Mouse (Mus musculus): Measurements from ENCODE around the gene Lrwd1. TPM values are rescaled to one million over a fixed set of nuclear protein-coding genes. Genes with fewer than 3 reads are reported as not detected.
"Not testable (repeated sequence)": the region's sequence is repeated elsewhere in the genome, so short reads cannot be mapped to it uniquely, and the experiment has no call there.

The Lrwd1 gene
- polyA plus RNA-seq, 1 experiment from 2014 or later, result 29.7 TPM

DNA sequence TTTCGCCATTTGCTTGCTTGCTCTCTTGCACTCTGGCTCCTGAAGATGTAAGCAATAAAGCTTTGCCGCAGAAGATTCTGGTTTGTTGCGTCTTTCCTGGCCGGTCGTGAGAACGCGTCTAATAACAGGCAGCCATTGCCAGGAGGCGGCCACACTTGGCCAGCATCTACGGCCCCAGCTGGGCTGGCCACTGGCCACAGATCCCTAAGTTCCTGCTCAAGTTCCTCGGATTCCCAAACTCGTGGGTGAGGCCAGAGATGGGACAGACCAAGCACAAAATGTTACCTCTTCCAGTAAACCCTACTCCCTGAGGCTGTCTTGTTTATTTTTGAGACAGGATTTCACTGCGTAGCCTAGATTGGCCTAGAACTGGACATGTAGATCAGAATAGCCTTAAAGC, 24.2 kb upstream of the Lrwd1 start:
- WGBS, result 90% methylated on average over 11 of the region's 12 CpGs
- not testable (repeated sequence) for H3K4me2 ChIP-seq (ENCODE audit: low read depth, low read length); H3K27me3 ChIP-seq (replicated peaks; ENCODE audit: control insufficient read depth, insufficient read depth, low read length); H3K4me3 ChIP-seq (ENCODE audit: low read depth, low read length); H3K4me1 ChIP-seq (ENCODE audit: control insufficient read depth, insufficient read depth, low read length); ATAC-seq (ENCODE audit: low read depth); DNase-seq (ENCODE audit: low spot score); H3K9ac ChIP-seq (ENCODE audit: low read depth, low read length); H3K27ac ChIP-seq (replicated peaks; ENCODE audit: low read depth, low read length); H3K36me3 ChIP-seq (ENCODE audit: control insufficient read depth, insufficient read depth, low read length); H3K9me3 ChIP-seq (ENCODE audit: control insufficient read depth, low read length)

DNA sequence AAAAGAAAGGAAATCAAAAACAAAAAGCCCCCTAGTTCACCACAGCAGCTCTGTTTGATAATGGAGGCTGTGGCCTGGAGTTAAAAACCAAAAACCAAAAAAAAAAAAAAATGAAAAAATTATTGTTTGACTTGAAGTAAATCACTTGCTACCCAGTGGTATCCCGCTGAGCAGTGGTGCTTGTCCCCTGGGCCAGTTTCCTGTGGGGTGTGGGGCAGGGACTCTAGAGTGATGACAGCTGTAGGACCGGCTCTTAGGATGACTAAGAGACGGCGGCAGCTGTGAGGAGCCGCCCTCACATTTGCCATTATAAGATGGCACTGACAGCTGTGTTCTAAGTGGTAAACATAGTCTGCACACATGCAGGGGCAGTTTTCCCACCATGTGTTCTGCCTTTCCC, 19.5 kb upstream of the Lrwd1 start:
- ATAC-seq (ENCODE audit: low read depth) (no peak), DNase-seq (ENCODE audit: low spot score) (no peak)
- H3K4me3 ChIP-seq (ENCODE audit: low read depth, low read length), result no peak overlapping the region
- no peak overlapping the region for H3K9ac ChIP-seq (ENCODE audit: low read depth, low read length)
- no peak overlapping the region for H3K27ac ChIP-seq (replicated peaks; ENCODE audit: low read depth, low read length)
- H3K27me3 ChIP-seq (replicated peaks; ENCODE audit: control insufficient read depth, insufficient read depth, low read length), result no peaks in the 10 kb centered on the region
- H3K36me3 ChIP-seq (ENCODE audit: control insufficient read depth, insufficient read depth, low read length), result peaks cover 2% of the 10 kb centered on the region; the same call in 1 of the 2 replicates
- WGBS, result 62% methylated on average over 5 of the region's 5 CpGs
- H3K4me2 ChIP-seq (ENCODE audit: low read depth, low read length), result no peak overlapping the region
- H3K9me3 ChIP-seq (ENCODE audit: control insufficient read depth, low read length), result no peaks in the 10 kb centered on the region
- H3K4me1 ChIP-seq (ENCODE audit: control insufficient read depth, insufficient read depth, low read length), result no peaks in the 10 kb centered on the region

DNA sequence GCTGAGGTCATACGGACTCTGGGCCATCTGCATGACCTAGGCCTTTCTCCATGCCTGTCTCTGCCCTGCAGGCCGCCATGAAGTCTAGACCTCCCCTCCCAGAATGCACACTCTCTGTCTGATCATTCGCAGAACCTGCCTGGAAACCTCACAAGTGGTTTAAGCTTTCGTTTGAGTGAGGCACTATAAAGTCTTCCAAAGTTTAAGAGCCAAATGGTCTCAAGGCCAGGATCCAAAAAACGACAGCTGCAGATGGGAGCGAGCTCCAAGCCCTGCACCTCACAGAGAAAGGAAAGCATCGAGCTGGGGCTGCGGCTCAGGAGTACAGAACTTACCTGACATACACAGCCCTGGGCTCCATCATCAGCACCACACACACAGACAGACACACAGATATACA, 16.5 kb upstream of the Lrwd1 start:
- 71% methylated on average over 8 of the region's 8 CpGs for WGBS
- Histone ChIP-seq H3K4me3 (ENCODE audit: low read depth, low read length) (no peak overlapping the region), H3K36me3 (ENCODE audit: control insufficient read depth, insufficient read depth, low read length) (no peaks in the 10 kb centered on the region), H3K4me2 (ENCODE audit: low read depth, low read length) (no peak overlapping the region), H3K27me3 (replicated peaks; ENCODE audit: control insufficient read depth, insufficient read depth, low read length) (no peaks in the 10 kb centered on the region), H3K27ac (replicated peaks; ENCODE audit: low read depth, low read length) (no peak overlapping the region), H3K9me3 (ENCODE audit: control insufficient read depth, low read length) (no peaks in the 10 kb centered on the region), H3K9ac (ENCODE audit: low read depth, low read length) (no peak overlapping the region), H3K4me1 (ENCODE audit: control insufficient read depth, insufficient read depth, low read length) (no peaks in the 10 kb centered on the region; the same call in 1 of the 2 replicates)
- no peak for ATAC-seq (ENCODE audit: low read depth)
- DNase-seq (ENCODE audit: low spot score), result peak; percentile 32

DNA sequence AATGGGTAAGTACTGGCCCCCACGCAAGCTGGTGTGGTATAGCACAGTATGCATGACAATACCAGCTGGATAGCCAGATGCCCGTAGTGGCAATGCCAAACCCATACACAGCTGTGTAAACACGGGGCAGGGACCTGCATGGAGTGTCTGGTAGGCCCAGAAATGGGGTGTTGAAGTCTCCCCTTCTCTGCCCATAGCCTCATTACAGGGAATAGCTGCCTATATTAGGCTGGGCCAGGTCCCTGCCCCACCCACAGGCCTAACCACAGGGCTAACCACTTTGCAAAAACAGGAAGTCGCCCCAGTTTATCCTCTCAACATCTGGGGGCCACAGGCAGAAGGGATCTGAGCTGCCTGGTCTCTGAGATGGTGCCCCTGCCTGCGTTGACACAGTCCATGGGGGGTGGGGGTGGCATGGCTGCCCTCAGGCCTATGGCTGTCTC, 13.3 kb upstream of the Lrwd1 start:
- not testable (repeated sequence) for ATAC-seq (ENCODE audit: low read depth); H3K4me1 ChIP-seq (ENCODE audit: control insufficient read depth, insufficient read depth, low read length); H3K36me3 ChIP-seq (ENCODE audit: control insufficient read depth, insufficient read depth, low read length); H3K4me3 ChIP-seq (ENCODE audit: low read depth, low read length); DNase-seq (ENCODE audit: low spot score); H3K4me2 ChIP-seq (ENCODE audit: low read depth, low read length); H3K27ac ChIP-seq (replicated peaks; ENCODE audit: low read depth, low read length); H3K9me3 ChIP-seq (ENCODE audit: control insufficient read depth, low read length); H3K27me3 ChIP-seq (replicated peaks; ENCODE audit: control insufficient read depth, insufficient read depth, low read length); H3K9ac ChIP-seq (ENCODE audit: low read depth, low read length)
- WGBS, result 65% methylated on average over 5 of the region's 5 CpGs

DNA sequence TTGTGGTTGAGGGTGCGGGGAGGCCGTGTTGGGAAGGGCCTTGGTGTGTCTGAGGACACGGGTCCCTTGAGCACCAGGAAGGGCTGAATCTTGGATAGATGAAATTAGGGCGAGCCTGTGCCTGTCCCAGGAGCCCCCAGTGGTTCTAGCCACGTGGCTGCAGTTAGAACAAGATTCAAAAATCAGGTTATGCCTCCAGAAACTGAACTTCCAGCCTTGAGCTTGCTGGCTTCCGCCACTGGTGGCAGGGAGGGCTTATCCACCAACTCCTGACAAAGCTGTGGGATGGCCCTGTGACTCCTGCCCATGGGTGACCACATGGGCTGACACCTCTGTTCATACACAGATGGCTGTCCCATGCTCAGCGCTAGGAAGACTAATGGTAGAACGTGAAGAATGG, 11.8 kb upstream of the Lrwd1 start:
- Histone ChIP-seq H3K4me1 (ENCODE audit: control insufficient read depth, insufficient read depth, low read length) (no peaks in the 10 kb centered on the region; the same call in 1 of the 2 replicates), H3K4me3 (ENCODE audit: low read depth, low read length) (no peak overlapping the region), H3K4me2 (ENCODE audit: low read depth, low read length) (no peak overlapping the region), H3K9ac (ENCODE audit: low read depth, low read length) (no peak overlapping the region), H3K9me3 (ENCODE audit: control insufficient read depth, low read length) (0 out of 2 replicates have a peak, but pooled peaks cover 3% of the 10 kb centered on the region), H3K27me3 (replicated peaks; ENCODE audit: control insufficient read depth, insufficient read depth, low read length) (no peaks in the 10 kb centered on the region), H3K27ac (replicated peaks; ENCODE audit: low read depth, low read length) (no peak overlapping the region), H3K36me3 (ENCODE audit: control insufficient read depth, insufficient read depth, low read length) (no peaks in the 10 kb centered on the region)
- DNase-seq (ENCODE audit: low spot score) (no peak), ATAC-seq (ENCODE audit: low read depth) (no peak)
- WGBS, result 67% methylated on average over 8 of the region's 8 CpGs

DNA sequence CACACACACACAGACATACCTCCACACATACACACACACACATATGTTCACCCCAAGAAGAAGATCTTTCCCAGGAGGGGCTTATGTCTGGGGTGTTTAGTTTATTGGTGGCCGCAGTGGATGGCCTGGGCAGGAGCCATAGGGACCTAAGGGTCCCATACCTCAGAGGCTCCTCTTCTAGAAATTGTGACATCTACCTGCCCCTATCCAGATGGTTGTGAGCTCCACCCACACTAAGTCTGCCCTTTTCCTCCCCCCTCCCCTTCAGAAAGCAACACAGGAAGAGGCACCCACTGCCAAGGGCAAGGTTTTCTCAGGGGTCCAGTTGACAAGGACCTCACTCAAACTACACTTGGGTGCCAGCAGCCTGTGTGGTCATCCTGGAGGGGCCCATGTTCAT, 11.1 kb upstream of the Lrwd1 start:
- Histone ChIP-seq H3K27me3 (replicated peaks; ENCODE audit: control insufficient read depth, insufficient read depth, low read length) (no peaks in the 10 kb centered on the region), H3K4me1 (ENCODE audit: control insufficient read depth, insufficient read depth, low read length) (no peaks in the 10 kb centered on the region; the same call in 1 of the 2 replicates), H3K9ac (ENCODE audit: low read depth, low read length) (no peak overlapping the region), H3K4me3 (ENCODE audit: low read depth, low read length) (no peak overlapping the region), H3K9me3 (ENCODE audit: control insufficient read depth, low read length) (0 out of 2 replicates have a peak, but pooled peaks cover 3% of the 10 kb centered on the region), H3K36me3 (ENCODE audit: control insufficient read depth, insufficient read depth, low read length) (peaks cover 4% of the 10 kb centered on the region; the same call in 1 of the 2 replicates), H3K4me2 (ENCODE audit: low read depth, low read length) (no peak overlapping the region), H3K27ac (replicated peaks; ENCODE audit: low read depth, low read length) (no peak overlapping the region)
- DNase-seq (ENCODE audit: low spot score), result no peak
- 80% methylated on average over 1 of the region's 1 CpGs for WGBS
- no peak for ATAC-seq (ENCODE audit: low read depth)

DNA sequence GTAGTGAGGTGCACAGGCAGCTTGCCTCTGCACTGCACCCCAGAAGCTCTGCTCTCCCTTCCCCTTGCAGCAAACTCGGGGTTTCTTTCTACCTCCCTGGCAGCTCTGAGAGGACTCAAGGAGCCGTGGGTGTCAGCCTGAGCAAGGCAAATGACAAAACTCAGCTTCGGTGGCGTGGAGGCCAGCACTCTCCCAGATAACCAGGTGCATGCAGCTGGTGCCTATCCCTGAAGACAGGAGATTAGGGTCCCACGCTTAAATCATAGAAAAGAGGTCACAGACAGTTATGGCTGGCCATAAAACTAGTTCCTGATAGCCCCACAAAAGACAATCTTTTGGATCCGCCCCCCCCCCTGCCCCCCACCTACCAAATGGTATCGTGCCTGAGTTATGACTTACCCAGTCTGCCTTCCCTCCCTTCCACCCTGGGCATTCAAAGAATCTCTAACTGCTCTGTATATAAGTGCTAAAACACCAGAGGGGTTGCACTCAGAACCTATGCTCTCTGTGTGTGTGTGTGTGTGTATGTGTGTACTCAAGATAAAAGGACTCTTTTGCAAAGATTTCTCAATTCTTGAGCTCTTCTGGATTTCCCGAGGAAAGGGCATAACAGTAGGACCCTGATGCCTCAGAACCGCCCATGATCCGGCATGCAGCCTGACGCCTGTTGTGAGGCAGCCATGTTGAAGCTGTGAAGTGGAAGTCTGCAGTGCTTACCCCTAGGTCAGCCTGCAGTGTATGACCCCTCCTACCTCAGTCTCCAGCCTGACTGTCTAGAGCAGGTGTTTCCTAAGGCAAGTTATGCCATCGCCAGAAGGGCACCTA, 8.9 kb upstream of the Lrwd1 start:
- no peak overlapping the region for H3K4me2 ChIP-seq (ENCODE audit: low read depth, low read length)
- H3K9ac ChIP-seq (ENCODE audit: low read depth, low read length), result no peak overlapping the region
- H3K4me3 ChIP-seq (ENCODE audit: low read depth, low read length), result no peak overlapping the region
- 0 out of 2 replicates have a peak, but pooled peaks cover 3% of the 10 kb centered on the region for H3K9me3 ChIP-seq (ENCODE audit: control insufficient read depth, low read length)
- H3K36me3 ChIP-seq (ENCODE audit: control insufficient read depth, insufficient read depth, low read length), result peaks cover 23% of the 10 kb centered on the region
- ATAC-seq (ENCODE audit: low read depth) (no peak), DNase-seq (ENCODE audit: low spot score) (no peak)
- H3K27ac ChIP-seq (replicated peaks; ENCODE audit: low read depth, low read length), result no peak overlapping the region
- 64% methylated on average over 12 of the region's 12 CpGs for WGBS
- no peaks in the 10 kb centered on the region; the same call in 1 of the 2 replicates for H3K4me1 ChIP-seq (ENCODE audit: control insufficient read depth, insufficient read depth, low read length)
- no peaks in the 10 kb centered on the region for H3K27me3 ChIP-seq (replicated peaks; ENCODE audit: control insufficient read depth, insufficient read depth, low read length)

DNA sequence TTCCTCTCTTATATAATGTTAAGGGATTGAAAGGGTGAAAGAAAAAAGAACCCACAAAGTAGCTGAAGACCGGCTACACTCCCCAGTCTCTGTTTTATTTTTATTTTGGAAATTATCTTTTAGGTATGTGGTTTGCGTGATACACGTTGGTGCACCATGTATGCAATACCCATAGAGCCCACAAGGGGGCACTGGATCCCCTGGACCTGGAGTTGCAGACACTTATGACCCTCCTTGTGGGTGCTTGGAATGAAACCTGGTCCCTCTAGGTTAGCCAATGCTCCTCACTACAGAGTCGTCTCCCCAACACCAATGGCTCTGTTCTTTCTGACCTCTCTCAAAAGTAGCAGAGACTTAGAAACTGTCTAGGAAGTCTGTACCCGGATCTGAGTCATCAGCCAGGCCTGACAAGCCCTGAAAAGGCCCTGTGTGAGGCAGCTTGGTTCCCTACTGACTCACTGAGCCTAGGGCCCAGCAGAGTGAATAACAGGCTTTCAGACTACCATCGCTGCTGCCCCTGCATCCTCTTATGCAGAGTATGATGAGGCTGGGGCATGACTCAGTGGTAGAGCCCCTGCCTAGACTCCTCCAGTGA, 7.4 kb upstream of the Lrwd1 start:
- Histone ChIP-seq H3K27ac (replicated peaks; ENCODE audit: low read depth, low read length) (no peak overlapping the region), H3K4me1 (ENCODE audit: control insufficient read depth, insufficient read depth, low read length) (no peaks in the 10 kb centered on the region; the same call in 1 of the 2 replicates), H3K27me3 (replicated peaks; ENCODE audit: control insufficient read depth, insufficient read depth, low read length) (no peaks in the 10 kb centered on the region), H3K4me2 (ENCODE audit: low read depth, low read length) (no peak overlapping the region), H3K36me3 (ENCODE audit: control insufficient read depth, insufficient read depth, low read length) (peaks cover 34% of the 10 kb centered on the region), H3K9me3 (ENCODE audit: control insufficient read depth, low read length) (0 out of 2 replicates have a peak, but pooled peaks cover 3% of the 10 kb centered on the region), H3K9ac (ENCODE audit: low read depth, low read length) (no peak overlapping the region), H3K4me3 (ENCODE audit: low read depth, low read length) (no peak overlapping the region)
- 91% methylated on average over 6 of the region's 6 CpGs for WGBS
- DNase-seq (ENCODE audit: low spot score) (no peak), ATAC-seq (ENCODE audit: low read depth) (no peak)
